Mouse (Mus musculus) lung, embryonic 15.5 days (tissue): ENCODE data around the gene Scn1b. TPM values are rescaled to one million over a fixed set of nuclear protein-coding genes. Genes with fewer than 3 reads are reported as not detected.

Experiments used
- polyA plus RNA-seq: library from polyadenylated mRNA; unstranded; fragments of >200 nt; fragmentation: Nextera tagmentation; extraction: Ambion mirVana; gene quantifications from 2 replicates; pipeline ENCODE4 v1.2.1, GENCODE M21; 2015

Scn1b gene
- polyA plus RNA-seq, 1 experiment from 2014 or later, result 1.8 TPM

Other genes with a start within 250 kb of the Scn1b start
- 0.05 TPM in 1 of 2 replicates, not detected in the other for gene Cd22, start 246.7 kb downstream of the Scn1b start, polyA plus RNA-seq
- 0.32 and 0.34 TPM in 2 replicates for gene Mag, start 212.1 kb downstream of the Scn1b start, polyA plus RNA-seq
- gene Hamp2, start 202.3 kb downstream of the Scn1b start, polyA plus RNA-seq, result not detected in 2 replicates
- 0.78 TPM in 1 of 2 replicates, not detected in the other for gene Hamp, start 183.0 kb downstream of the Scn1b start, polyA plus RNA-seq
- 25.6 and 27.5 TPM in 2 replicates for gene Usf2, start 170.2 kb downstream of the Scn1b start, polyA plus RNA-seq
- 80.6 and 89.1 TPM in 2 replicates for gene Lsr, start 153.5 kb downstream of the Scn1b start, polyA plus RNA-seq
- 6.3 TPM in 2 replicates for gene Fam187b, start 153.2 kb downstream of the Scn1b start, polyA plus RNA-seq
- 50.1 TPM in 2 replicates for gene Fxyd5, start 84.5 kb downstream of the Scn1b start, polyA plus RNA-seq
- gene Fxyd7, start 75.5 kb downstream of the Scn1b start, polyA plus RNA-seq, result 5.2 and 5.3 TPM in 2 replicates
- gene Fxyd1, start 69.8 kb downstream of the Scn1b start, polyA plus RNA-seq, result 82.5 and 86.9 TPM in 2 replicates
- gene Lgi4, start 67.7 kb downstream of the Scn1b start, polyA plus RNA-seq, result 0.21 and 0.35 TPM in 2 replicates
- 50.1 and 54.3 TPM in 2 replicates for gene Fxyd3, start 50.3 kb downstream of the Scn1b start, polyA plus RNA-seq
- 14.6 and 16.7 TPM in 2 replicates for gene Hpn, start 11.7 kb downstream of the Scn1b start, polyA plus RNA-seq
- 63.0 and 65.5 TPM in 2 replicates for gene Gramd1a, start 28.9 kb upstream of the Scn1b start, polyA plus RNA-seq
- gene Scgb2b2, start 163.5 kb upstream of the Scn1b start, polyA plus RNA-seq, result not detected in 2 replicates
- gene Scgb1b2, start 164.8 kb upstream of the Scn1b start, polyA plus RNA-seq, result not detected in 2 replicates
- not detected in 2 replicates for gene Scgb2b3, start 235.1 kb upstream of the Scn1b start, polyA plus RNA-seq
- not detected in 2 replicates for gene Scgb1b3, start 248.6 kb upstream of the Scn1b start, polyA plus RNA-seq